Mouse (Mus musculus): Measurements from ENCODE around the gene Gm5089. TPM values are rescaled to one million over a fixed set of nuclear protein-coding genes. Genes with fewer than 3 reads are reported as not detected.
A peak's percentile ranks its signal among the peaks of the same experiment; 100 is the strongest.

Gm5089 gene
- polyA plus RNA-seq, 1 experiment from 2014 or later = 2.3 TPM

DNA sequence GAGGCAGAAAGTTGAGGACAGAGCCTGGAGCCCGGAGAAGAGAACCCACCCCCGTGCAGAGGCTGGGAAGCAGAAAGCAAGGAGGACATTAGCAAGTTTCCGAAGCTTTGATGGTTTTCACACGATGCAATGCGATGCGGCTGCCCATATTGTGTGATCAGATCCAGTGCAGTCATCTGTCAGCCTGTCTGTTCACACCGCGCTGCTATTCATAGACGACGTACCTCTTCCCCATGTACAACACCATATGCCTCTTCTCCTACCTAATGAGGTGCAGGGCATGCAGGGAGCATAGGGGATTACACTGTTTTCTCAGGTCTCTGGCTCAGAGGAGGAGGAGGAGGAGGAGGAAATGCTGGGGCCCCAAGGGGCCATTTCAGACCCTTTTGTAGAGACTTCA lies 14.1 kb downstream of the Gm5089 start:
- WGBS = 68% methylated on average over 10 of the region's 10 CpGs
- H3K36me3 ChIP-seq = no peaks in the 10 kb centered on the region
- no peak for ATAC-seq

DNA sequence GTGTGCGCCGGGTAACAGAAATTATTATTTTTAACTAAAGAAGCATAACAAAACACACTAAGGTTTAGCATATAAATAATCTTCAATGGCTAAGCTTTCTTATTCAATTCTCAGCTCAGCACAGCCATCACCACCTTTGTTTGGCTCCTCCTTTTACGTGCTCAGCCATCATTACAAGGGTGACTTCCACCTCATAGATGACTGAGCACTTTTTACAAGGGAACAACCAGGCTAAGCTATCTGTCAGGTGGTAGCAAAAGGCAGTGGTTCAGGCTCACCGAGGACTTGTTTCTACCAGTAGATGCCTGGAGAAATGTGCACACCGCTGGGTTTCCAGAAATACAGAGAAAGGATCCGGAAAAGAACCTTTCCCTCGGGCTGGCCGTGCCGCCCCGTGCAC lies 16.9 kb downstream of the Gm5089 start:
- no peak overlapping the region for H3K4me2 ChIP-seq (replicated peaks)
- 89% methylated on average over 10 of the region's 10 CpGs for WGBS
- H3K4me3 ChIP-seq (replicated peaks) = no peak overlapping the region
- H3K9ac ChIP-seq (replicated peaks) = no peak overlapping the region
- no peaks in the 10 kb centered on the region; the same call in 1 of the 2 replicates for H3K9me3 ChIP-seq
- H3K27ac ChIP-seq = no peak overlapping the region
- no peaks in the 10 kb centered on the region for H3K36me3 ChIP-seq
- peaks cover 12% of the 10 kb centered on the region for H3K27me3 ChIP-seq
- no peak for ATAC-seq
- H3K4me1 ChIP-seq (replicated peaks) = no peaks in the 10 kb centered on the region

More for the DNA sequence above, 14.1 kb downstream of the Gm5089 start:
- no peak overlapping the region for H3K27ac ChIP-seq
- H3K27me3 ChIP-seq = peaks cover 15% of the 10 kb centered on the region
- no peak overlapping the region for H3K9ac ChIP-seq (replicated peaks)
- no peak overlapping the region for H3K4me3 ChIP-seq (replicated peaks)
- H3K9me3 ChIP-seq = no peaks in the 10 kb centered on the region; the same call in 1 of the 2 replicates
- no peaks in the 10 kb centered on the region for H3K4me1 ChIP-seq (replicated peaks)
- no peak overlapping the region for H3K4me2 ChIP-seq (replicated peaks)

DNA sequence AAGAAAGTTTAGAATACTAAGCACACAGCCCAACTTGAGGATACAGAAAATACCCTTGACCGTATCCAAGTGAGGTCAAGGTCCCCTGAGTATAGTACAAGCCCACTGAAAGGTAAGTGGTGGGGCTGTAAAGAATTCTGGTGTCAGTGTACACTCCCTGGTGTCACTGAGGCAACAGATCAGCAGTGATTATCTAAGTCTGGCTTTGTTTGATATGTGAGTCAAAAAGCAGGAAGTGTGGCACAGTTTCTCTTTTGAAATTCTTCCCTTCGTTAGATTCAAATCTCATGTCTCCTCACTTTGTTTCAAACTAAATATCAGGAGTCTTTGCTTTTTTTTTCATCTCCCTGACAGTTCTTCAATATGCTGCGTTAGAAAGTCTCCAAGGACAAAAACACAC lies 18.4 kb downstream of the Gm5089 start:
- Histone ChIP-seq H3K36me3 (no peaks in the 10 kb centered on the region), H3K27me3 (peaks cover 12% of the 10 kb centered on the region), H3K27ac (no peak overlapping the region), H3K9ac (replicated peaks) (no peak overlapping the region), H3K4me1 (replicated peaks) (peaks cover 3% of the 10 kb centered on the region), H3K4me2 (replicated peaks) (no peak overlapping the region), H3K9me3 (no peaks in the 10 kb centered on the region; the same call in 1 of the 2 replicates), H3K4me3 (replicated peaks) (no peak overlapping the region)
- no peak for ATAC-seq
- WGBS = 58% methylated on average over 3 of the region's 3 CpGs

DNA sequence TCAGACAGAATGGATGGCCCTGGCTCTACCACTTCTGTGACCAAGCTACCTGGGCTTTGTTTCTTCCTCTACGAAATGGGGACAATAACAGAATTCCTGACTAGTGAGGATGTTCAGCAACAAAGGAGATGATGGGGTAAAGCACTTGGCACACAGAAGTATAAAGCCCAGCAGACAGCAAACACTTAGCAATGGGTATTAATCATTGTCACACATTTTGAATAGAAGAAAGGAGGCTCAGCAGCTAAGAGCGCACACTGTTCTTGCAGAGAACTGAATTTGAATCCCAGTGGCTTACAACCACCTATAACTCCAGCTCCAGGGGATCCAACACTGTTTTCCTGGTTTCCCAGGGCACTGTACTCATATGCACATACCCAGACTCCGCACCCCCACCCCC lies 23.3 kb downstream of the Gm5089 start:
- WGBS = 77% methylated on average over 3 of the region's 3 CpGs

DNA sequence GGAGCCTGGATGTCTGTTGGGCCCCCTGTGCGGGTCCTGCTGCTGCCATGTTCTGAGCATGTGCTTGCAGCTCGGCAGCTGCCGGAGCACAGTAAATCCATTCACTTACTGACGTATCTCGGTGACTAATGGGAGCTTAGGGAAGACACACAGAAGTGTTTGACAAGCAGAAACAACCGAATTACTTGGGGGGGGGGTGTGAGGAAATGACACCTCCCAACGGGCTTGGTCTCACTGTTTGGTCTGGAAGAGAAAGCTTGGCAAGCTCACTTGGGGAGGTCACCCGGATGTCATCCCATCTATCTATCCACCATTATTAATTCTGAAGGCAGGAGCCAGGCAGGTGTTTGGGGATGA lies 23.7 kb downstream of the Gm5089 start:
- H3K27me3 ChIP-seq = peaks cover 25% of the 10 kb centered on the region; the same call in 1 of the 2 replicates
- no peaks in the 10 kb centered on the region for H3K36me3 ChIP-seq
- ATAC-seq = peak; percentile 78
- no peak overlapping the region for H3K9ac ChIP-seq (replicated peaks)
- 45% methylated on average over 8 of the region's 8 CpGs for WGBS
- peaks cover 13% of the 10 kb centered on the region for H3K4me1 ChIP-seq (replicated peaks)
- no peak overlapping the region for H3K4me2 ChIP-seq (replicated peaks)
- no peak overlapping the region for H3K4me3 ChIP-seq (replicated peaks)
- H3K9me3 ChIP-seq = no peaks in the 10 kb centered on the region
- peak overlapping the region; percentile 35; the same call in 1 of the 2 replicates for H3K27ac ChIP-seq

More for the DNA sequence above, 23.3 kb downstream of the Gm5089 start:
- Histone ChIP-seq H3K9ac (replicated peaks) (no peak overlapping the region), H3K4me1 (replicated peaks) (peaks cover 13% of the 10 kb centered on the region), H3K9me3 (no peaks in the 10 kb centered on the region), H3K4me3 (replicated peaks) (no peak overlapping the region), H3K36me3 (no peaks in the 10 kb centered on the region), H3K27ac (no peak overlapping the region), H3K4me2 (replicated peaks) (no peak overlapping the region), H3K27me3 (peaks cover 23% of the 10 kb centered on the region; the same call in 1 of the 2 replicates)
- ATAC-seq = no peak

DNA sequence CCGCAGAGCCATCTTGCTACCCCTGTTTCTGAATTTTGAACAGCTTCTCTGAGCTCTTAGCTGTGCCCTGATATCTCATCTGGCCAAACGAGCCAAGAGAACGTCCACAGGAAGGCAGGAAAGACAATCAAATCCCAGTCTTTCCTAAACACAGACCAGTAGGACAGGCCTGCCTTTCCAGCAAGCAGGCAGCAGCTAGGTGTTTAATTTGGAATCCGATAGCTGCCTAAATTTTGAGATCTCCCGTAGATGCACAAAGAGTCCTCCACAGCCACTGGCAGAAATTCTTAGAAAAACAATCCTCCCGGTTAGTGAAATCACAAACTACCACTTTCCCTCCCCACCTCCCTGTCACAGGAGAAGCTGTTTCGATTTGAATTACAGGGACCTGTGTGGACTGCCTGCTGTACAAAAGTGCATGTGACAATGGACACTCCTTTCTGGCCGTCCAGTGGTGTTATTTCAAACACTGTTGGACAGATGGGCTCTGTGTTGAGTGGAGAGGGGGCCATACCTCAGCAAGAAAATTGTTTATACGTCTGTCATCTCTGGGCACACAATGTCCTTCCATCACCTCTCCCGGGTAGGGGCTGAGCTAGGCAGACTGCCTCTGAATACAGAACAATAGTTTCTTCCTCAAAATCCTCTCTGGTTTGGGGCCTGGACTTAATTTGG lies 24.2 kb downstream of the Gm5089 start:
- no peak overlapping the region for H3K4me2 ChIP-seq (replicated peaks)
- no peaks in the 10 kb centered on the region for H3K36me3 ChIP-seq
- no peaks in the 10 kb centered on the region for H3K9me3 ChIP-seq
- H3K4me3 ChIP-seq (replicated peaks) = no peak overlapping the region
- H3K9ac ChIP-seq (replicated peaks) = no peak overlapping the region
- peak overlapping the region; percentile 35; the same call in 1 of the 2 replicates for H3K27ac ChIP-seq
- H3K27me3 ChIP-seq = peaks cover 28% of the 10 kb centered on the region; the same call in 1 of the 2 replicates
- 51% methylated on average over 10 of the region's 10 CpGs for WGBS
- H3K4me1 ChIP-seq (replicated peaks) = peaks cover 13% of the 10 kb centered on the region
- ATAC-seq = no peak; the same call in 1 of the 2 replicates

DNA sequence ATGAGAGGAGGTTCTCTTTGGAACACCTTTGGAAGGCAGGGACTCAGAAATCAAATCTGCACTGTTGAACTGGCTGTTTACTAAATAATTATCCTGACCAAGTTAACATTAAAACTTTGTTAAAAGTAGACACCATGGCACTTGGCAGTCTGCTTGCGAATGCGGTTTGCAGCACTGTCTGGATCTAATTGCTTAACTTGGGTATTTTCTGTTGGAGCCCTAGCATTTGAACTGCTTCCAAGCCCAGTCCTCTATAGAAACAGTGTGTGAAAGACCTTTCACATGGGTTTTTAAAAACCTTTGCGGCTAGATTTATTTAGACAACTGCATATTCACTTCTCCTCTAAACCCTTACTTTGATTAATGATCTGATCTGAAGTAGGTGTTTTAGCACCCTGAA lies 26.5 kb downstream of the Gm5089 start:
- no peak overlapping the region for H3K9ac ChIP-seq (replicated peaks)
- no peak for ATAC-seq
- H3K36me3 ChIP-seq = no peaks in the 10 kb centered on the region
- WGBS = 88% methylated on average over 3 of the region's 3 CpGs
- peaks cover 44% of the 10 kb centered on the region for H3K27me3 ChIP-seq
- peaks cover 13% of the 10 kb centered on the region for H3K4me1 ChIP-seq (replicated peaks)
- H3K4me3 ChIP-seq (replicated peaks) = no peak overlapping the region
- no peak overlapping the region for H3K4me2 ChIP-seq (replicated peaks)
- no peak overlapping the region for H3K27ac ChIP-seq
- H3K9me3 ChIP-seq = no peaks in the 10 kb centered on the region

DNA sequence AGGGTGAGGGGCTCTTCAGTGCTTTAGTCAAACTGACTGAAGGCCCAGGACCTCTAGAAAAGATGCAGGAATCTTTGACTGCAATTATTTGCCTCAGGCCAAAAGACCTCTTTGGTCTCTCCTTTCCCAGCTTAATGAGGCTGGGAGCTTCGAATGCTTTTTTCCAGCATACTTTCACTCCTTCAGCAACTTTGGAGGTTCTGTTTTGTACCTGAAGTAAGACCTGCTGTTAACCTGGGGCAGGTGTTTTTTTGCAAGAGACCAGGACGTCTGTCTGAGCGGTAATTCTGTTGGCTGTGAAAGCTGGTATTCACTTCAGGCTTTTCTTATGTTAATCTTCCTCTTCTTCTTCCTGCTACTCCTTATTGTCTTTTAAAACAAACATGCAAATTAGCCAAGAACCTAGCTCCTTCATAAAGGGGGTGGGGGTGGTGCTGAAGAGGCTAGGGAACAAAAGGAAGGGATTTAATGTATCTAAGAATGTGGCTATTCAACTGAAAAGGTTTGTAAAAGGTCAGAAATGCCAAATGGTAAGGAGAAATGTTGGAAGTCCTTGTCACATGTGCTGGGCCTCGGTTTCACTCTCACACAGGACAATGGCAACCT lies 34.6 kb downstream of the Gm5089 start:
- H3K36me3 ChIP-seq = no peaks in the 10 kb centered on the region

DNA sequence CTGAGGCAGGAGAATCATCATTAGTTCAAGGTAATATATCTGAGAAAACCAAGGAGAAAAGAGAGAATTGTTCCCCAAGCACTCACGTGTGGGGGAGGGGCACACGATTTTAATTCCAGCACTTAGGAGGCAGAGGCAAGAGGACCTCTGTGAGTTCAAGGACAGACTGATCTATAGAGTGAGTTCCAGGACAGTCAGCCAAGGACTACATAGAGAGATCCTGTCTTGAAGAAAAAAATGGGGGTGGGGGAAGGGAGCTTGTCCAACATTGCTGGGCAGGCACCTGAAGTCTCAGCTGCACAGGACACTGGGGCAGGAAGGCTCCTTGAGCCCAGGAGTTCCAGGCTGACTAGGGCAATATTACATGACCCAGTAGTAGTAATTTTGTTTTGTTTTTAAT lies 36.1 kb downstream of the Gm5089 start:
- Histone ChIP-seq H3K9me3 (no peaks in the 10 kb centered on the region), H3K4me2 (replicated peaks) (no peak overlapping the region), H3K4me3 (replicated peaks) (no peak overlapping the region), H3K27ac (no peak overlapping the region), H3K27me3 (peaks cover 60% of the 10 kb centered on the region), H3K9ac (replicated peaks) (no peak overlapping the region), H3K4me1 (replicated peaks) (peaks cover 10% of the 10 kb centered on the region), H3K36me3 (no peaks in the 10 kb centered on the region)
- 98% methylated on average over 2 of the region's 2 CpGs for WGBS
- ATAC-seq = no peak

More for the DNA sequence above, 34.6 kb downstream of the Gm5089 start:
- no peak overlapping the region for H3K4me2 ChIP-seq (replicated peaks)
- H3K4me1 ChIP-seq (replicated peaks) = peaks cover 10% of the 10 kb centered on the region
- WGBS = 3% methylated on average over 4 of the region's 4 CpGs
- H3K27ac ChIP-seq = no peak overlapping the region
- no peak overlapping the region for H3K4me3 ChIP-seq (replicated peaks)
- ATAC-seq = no peak
- no peaks in the 10 kb centered on the region for H3K9me3 ChIP-seq
- peaks cover 57% of the 10 kb centered on the region for H3K27me3 ChIP-seq
- H3K9ac ChIP-seq (replicated peaks) = no peak overlapping the region

DNA sequence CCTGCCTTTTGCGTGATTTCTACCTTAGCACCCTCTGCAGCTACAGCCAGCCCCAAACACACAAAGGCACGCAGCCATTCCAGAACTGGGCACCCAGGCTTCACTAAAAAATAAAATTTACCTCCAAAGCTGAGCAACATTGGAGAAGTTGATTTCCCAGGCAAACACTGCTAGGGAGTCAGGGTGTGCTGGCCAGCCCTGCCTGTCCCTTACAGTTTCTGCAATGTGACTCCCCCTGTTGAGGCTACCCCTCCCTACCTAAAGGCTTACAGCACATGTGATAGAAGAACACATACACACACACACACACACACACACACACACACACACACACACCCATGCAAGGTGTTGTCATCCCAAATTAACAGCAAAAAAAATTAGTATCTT lies 37.4 kb downstream of the Gm5089 start:
- Histone ChIP-seq H3K9ac (replicated peaks) (no peak overlapping the region), H3K27ac (no peak overlapping the region), H3K4me3 (replicated peaks) (no peak overlapping the region), H3K4me2 (replicated peaks) (no peak overlapping the region), H3K9me3 (no peaks in the 10 kb centered on the region), H3K4me1 (replicated peaks) (peaks cover 10% of the 10 kb centered on the region), H3K36me3 (no peaks in the 10 kb centered on the region), H3K27me3 (peaks cover 62% of the 10 kb centered on the region)
- 83% methylated on average over 2 of the region's 2 CpGs for WGBS
- no peak for ATAC-seq

DNA sequence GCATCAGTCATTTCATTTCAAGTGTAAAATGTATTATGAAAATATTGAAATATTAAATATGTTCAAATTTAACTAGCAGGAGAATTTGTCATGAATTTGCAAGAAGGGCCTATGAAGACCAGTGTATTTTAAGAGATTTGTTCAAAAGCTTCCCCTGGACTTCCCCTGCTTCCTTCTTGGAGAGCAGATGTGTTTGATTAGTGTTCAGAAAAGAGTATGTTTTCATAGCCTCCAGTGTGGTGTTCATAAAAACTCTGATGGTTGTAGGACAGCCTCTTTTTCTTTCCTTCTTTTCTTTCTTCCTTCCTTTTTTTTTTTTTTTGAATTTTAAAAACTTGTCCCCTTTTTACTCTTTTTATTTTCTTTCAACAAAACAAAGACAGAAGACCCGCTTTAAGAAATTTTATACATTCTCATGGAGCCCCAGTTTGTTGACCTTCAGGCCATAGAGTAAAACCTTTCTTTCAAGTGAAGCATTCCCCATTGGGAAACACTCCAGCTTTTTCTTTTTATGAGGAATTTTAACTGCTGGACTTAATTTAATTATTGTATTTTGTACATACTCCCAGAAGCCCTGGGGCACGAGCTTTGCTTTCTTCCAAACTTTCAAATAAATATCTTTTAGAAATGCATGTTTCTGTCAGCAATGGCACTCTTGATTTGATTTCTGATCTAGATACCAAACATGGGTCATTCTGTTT lies 37.9 kb downstream of the Gm5089 start:
- Histone ChIP-seq H3K4me3 (replicated peaks) (no peak overlapping the region), H3K4me1 (replicated peaks) (peaks cover 10% of the 10 kb centered on the region), H3K27ac (no peak overlapping the region), H3K9ac (replicated peaks) (no peak overlapping the region), H3K27me3 (peaks cover 62% of the 10 kb centered on the region), H3K4me2 (replicated peaks) (no peak overlapping the region), H3K9me3 (no peaks in the 10 kb centered on the region), H3K36me3 (no peaks in the 10 kb centered on the region)
- no peak for ATAC-seq
- WGBS = 61% methylated on average over 2 of the region's 2 CpGs

DNA sequence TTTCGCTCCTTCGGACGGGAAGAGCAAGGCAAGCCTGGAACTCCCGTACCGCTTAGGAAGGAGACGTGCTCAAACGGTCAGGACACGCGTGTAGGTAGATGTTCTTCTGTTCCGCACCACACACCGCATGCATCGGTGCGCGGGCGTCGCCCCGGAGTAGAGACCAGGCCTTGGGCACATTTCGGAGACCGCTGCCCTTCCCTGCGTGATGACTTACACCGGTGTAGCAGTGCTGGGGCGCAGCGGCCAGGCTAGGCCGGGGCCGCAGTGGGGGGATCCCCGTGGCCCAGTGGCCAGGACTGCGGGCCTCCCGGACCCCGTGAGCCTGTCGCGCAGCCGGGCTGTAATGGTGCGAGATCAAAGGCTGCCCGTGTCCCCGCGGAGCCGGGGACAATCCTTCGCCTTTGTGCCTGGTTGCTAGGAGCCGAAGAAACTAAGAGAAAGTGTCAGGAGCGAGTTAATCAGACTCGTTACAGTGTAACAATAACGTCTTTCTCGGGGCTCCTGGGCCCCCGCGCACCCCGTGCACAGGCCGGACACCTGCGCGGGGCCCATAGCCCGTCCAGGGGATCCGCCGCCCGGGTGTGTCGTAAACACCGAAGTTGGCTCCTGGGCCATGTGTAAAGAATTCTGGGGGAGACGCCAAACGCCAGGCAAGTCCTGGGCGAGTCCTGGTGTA lies 44.2 kb downstream of the Gm5089 start:
- peak; percentile 87 for ATAC-seq
- Histone ChIP-seq H3K27ac (peak overlapping the region; percentile 81), H3K4me2 (replicated peaks) (peak overlapping the region; percentile 66)

More for the DNA sequence above, 44.2 kb downstream of the Gm5089 start:
- Histone ChIP-seq H3K9me3 (no peaks in the 10 kb centered on the region), H3K9ac (replicated peaks) (peak overlapping the region; percentile 63), H3K36me3 (no peaks in the 10 kb centered on the region), H3K4me3 (replicated peaks) (peak overlapping the region; percentile 38), H3K4me1 (replicated peaks) (peaks cover 36% of the 10 kb centered on the region), H3K27me3 (peaks cover 95% of the 10 kb centered on the region)
- WGBS = 1% methylated on average over 58 of the region's 58 CpGs

All from midbrain, embryonic 13.5 days (tissue).